Mouse (Mus musculus) stomach, postnatal 0 days (tissue): ENCODE results near the gene Hist1h1c. TPM values are rescaled to one million over a fixed set of nuclear protein-coding genes. Genes with fewer than 3 reads are reported as not detected.

Experiments used
- ATAC-seq: fragments of 200-750 bp; cut with Nextera tagmentation; 2 replicates; pipeline ENCODE4 v1.8.0; 2017; ENCODE audit not compliant: low FRiP score, low TSS enrichment
- DNase-seq: peaks from one replicate; pipeline ENCODE4 v3.0.0-alpha.2; 2016; ENCODE audit warnings: low spot score
- H3K27ac ChIP-seq: fragments of 300-500 bp; sonication (generic); replicated peaks from 2 replicates; pipeline ENCODE4 v1.5.1; 2014; ENCODE audit warnings: mild to moderate bottlenecking, control low read depth
- H3K27me3 ChIP-seq: fragments of 300-500 bp; sonication (generic); 2 replicates; pipeline ENCODE4 v1.6.1; 2014; ENCODE audit warnings: low read length; ENCODE audit not compliant: control insufficient read depth, insufficient read depth
- H3K36me3 ChIP-seq: fragments of 300-500 bp; sonication (generic); 2 replicates; pipeline ENCODE4 v1.6.1; 2014; ENCODE audit warnings: low read length, mixed read lengths; ENCODE audit not compliant: control insufficient read depth, insufficient read depth
- H3K4me1 ChIP-seq: fragments of 300-500 bp; sonication (generic); replicated peaks from 2 replicates; pipeline ENCODE4 v1.6.1; 2014; ENCODE audit warnings: antibody characterized with exemption; ENCODE audit not compliant: control insufficient read depth, insufficient read depth
- H3K4me2 ChIP-seq: fragments of 300-500 bp; sonication (generic); replicated peaks from 2 replicates; pipeline ENCODE4 v1.6.1; 2014; ENCODE audit warnings: low read depth, mild to moderate bottlenecking, control low read depth, moderate library complexity
- H3K4me3 ChIP-seq: fragments of 300-500 bp; sonication (generic); 2 replicates; pipeline ENCODE4 v1.5.1; 2014; ENCODE audit warnings: low read depth, low read length, control low read depth
- H3K9ac ChIP-seq: fragments of 300-500 bp; sonication (generic); 2 replicates; pipeline ENCODE4 v1.6.1; 2014; ENCODE audit warnings: mild to moderate bottlenecking, low read length, control low read depth, mixed read lengths
- H3K9me3 ChIP-seq: fragments of 300-500 bp; sonication (generic); 2 replicates; pipeline ENCODE4 v1.6.1; 2016; ENCODE audit warnings: low read length; ENCODE audit not compliant: control insufficient read depth
- CTCF ChIP-seq: IDR thresholded peaks from 2 replicates; pipeline ENCODE4 v1.5.1; 2016; ENCODE audit warnings: antibody characterized with exemption, low read depth, mild to moderate bottlenecking, moderate library complexity
- EP300 ChIP-seq: optimal IDR thresholded peaks from 2 replicates; pipeline ENCODE3; 2016; ENCODE audit warnings: antibody characterized with exemption
- WGBS: fragments of 180-500 bp; shearing (Covaris S2); extraction: QIAGEN DNeasy Blood & Tissue Kit; methylation state at CpG from one replicate; pipeline ENCODE4 v1.1.7; 2014; 5-methylcytosine and 5-hydroxymethylcytosine counted together
- polyA plus RNA-seq: library from polyadenylated mRNA; unstranded; fragments of >200 nt; fragmentation: Nextera tagmentation; extraction: Ambion mirVana; gene quantifications from 2 replicates; pipeline ENCODE4 v1.2.1, GENCODE M21; 2015

The Hist1h1c gene
- polyA plus RNA-seq, 1 experiment from 2014 or later = 104 TPM

DNA sequence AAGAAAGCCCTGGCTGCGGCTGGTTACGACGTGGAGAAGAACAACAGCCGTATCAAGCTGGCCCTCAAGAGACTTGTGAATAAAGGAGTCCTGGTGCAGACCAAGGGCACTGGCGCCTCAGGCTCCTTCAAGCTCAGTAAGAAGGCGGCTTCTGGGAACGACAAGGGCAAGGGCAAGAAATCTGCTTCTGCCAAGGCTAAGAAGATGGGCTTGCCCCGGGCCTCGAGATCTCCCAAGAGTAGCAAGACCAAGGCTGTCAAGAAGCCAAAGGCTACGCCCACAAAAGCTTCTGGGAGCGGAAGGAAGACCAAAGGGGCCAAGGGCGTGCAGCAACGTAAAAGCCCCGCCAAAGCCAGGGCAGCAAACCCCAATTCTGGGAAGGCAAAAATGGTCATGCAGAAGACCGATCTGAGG lies 42.5 kb upstream of the Hist1h1c start:
- no peak overlapping the region for H3K9ac ChIP-seq

DNA sequence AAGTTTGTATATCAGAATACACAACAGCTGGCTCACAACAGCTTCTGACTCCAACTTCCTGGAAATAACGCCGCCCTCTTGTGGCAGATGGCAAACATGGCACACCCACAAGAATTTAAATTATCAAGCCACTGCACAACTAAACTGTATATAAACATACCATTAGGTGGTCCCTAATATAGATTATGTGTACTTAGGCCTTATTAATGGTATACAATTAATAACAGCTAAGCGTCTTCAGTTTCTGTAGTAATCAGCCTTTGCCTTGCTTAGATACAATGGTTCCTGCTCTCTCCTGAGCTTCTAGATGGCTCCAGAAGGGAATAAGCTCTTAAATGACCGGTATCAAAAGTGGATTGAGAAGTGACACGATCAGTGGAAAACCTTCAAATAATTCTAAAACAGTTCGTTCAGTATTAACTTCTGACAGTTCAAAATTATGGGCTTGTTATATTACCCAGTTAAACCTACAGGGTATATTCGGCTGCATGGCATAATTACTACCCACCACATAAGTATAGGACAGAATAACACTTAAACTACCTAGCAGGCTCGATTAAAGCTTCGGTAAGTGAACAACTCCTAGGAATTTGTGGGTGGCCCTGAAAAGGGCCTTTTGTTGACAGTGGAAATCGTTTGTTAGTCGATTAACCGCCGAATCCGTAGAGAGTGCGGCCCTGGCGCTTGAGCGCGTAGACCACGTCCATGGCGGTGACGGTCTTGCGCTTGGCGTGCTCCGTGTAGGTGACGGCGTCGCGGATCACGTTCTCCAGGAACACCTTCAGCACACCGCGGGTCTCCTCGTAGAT lies 40.9 kb upstream of the Hist1h1c start:
- under 1% methylated on average over 21 of the region's 32 CpGs for WGBS
- ATAC-seq (peak; percentile 3), DNase-seq (peak; percentile 70)
- peak overlapping the region; percentile 40 for H3K4me3 ChIP-seq
- H3K4me2 ChIP-seq = peak overlapping the region; percentile 63
- no peaks in the 10 kb centered on the region for H3K4me1 ChIP-seq
- H3K36me3 ChIP-seq = no peaks in the 10 kb centered on the region
- H3K27ac ChIP-seq = peak overlapping the region; percentile 77
- no peaks in the 10 kb centered on the region for H3K27me3 ChIP-seq
- no peaks in the 10 kb centered on the region for H3K9me3 ChIP-seq
- TF ChIP-seq CTCF (peak; percentile 88), EP300 (no peak)
- peak overlapping the region; percentile 61 for H3K9ac ChIP-seq

More for the DNA sequence above, 42.5 kb upstream of the Hist1h1c start:
- WGBS = 67% methylated on average over 15 of the region's 15 CpGs
- no peak overlapping the region for H3K4me2 ChIP-seq
- H3K4me1 ChIP-seq = no peaks in the 10 kb centered on the region
- no peak overlapping the region for H3K27ac ChIP-seq
- no peak for ATAC-seq
- H3K9me3 ChIP-seq = no peaks in the 10 kb centered on the region
- no peaks in the 10 kb centered on the region for H3K27me3 ChIP-seq
- no peaks in the 10 kb centered on the region for H3K36me3 ChIP-seq
- TF ChIP-seq CTCF = no peak
- TF ChIP-seq EP300 = no peak
- DNase-seq = no peak
- no peak overlapping the region for H3K4me3 ChIP-seq

DNA sequence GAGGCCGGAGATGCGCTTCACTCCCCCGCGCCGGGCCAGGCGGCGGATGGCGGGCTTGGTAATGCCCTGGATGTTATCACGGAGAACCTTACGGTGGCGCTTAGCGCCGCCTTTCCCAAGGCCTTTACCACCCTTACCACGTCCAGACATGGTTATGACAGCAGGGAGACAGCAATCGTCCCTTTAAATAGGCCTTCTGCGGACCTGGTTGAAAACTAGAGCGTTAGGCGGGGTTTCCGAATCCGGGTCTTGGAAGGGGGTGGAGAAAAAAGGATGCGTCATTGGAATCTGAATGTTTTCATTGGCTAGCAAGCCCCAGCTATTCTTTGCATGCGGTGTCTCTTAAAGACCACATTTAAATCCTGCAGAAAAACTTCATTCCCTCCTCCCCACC lies 40.3 kb upstream of the Hist1h1c start, which contains the start of gene Hist1h4c:
Hist1h4c (minus strand) TSS at position 155 of the 394 bp plus-strand sequence.
- Histone ChIP-seq H3K4me2 (peak within 1 kb of the TSS; percentile 63), H3K36me3 (no peaks in the 10 kb centered on the region), H3K9ac (peak within 1 kb of the TSS; percentile 61), H3K4me3 (peak within 1 kb of the TSS; percentile 40), H3K27ac (peak within 1 kb of the TSS; percentile 77), H3K27me3 (no peaks in the 10 kb centered on the region), H3K9me3 (no peaks in the 10 kb centered on the region), H3K4me1 (no peaks in the 10 kb centered on the region)
- WGBS = under 1% methylated on average over 17 of the region's 22 CpGs
- peak; percentile 96 for TF ChIP-seq EP300
- TF ChIP-seq CTCF = peak; percentile 15; the same call in 1 of the 2 replicates
- ATAC-seq = peak; percentile 95
- peak; percentile 96 for DNase-seq

DNA sequence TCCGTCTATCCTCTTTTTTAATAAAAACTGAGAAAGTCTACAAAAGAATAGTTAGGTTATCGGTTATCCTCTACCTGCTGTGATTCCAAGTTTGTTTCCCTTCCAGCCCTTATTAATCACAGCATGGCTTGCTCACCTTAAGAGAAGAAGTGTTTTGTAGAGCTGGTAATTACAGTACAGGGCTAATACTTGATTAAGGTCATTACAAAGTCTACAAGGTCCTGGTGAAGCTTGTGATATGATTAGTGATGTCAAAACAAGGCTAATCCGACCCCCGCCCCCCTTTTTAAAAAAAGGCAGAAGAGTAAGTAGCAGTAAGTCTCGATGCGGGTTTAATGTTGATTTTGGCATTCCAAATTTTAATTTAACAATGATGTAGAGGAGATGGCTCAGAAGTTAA lies 39.6 kb upstream of the Hist1h1c start:
- TF ChIP-seq EP300 = no peak
- TF ChIP-seq CTCF = no peak

DNA sequence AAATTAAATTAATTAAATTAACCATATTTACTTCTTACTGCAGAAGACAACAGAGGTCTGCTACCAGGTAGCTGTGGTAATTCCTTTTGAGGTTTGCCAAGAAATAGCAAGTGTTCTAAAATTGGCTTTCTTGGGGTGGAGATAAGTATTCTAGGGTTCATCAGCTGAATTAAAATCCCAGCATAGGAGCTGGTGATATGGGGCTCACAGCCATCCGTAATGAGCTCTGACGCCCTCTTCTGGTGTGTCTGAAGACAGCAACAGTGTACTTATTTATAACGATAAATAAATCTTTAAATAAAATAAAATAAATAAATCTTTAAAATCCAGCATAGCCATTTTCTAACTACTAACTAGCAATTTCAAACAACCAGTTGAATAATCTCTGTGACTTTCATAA lies 38.8 kb upstream of the Hist1h1c start:
- Histone ChIP-seq H3K27ac (no peak overlapping the region), H3K4me3 (no peak overlapping the region), H3K9me3 (no peaks in the 10 kb centered on the region), H3K4me1 (no peaks in the 10 kb centered on the region), H3K9ac (no peak overlapping the region), H3K36me3 (no peaks in the 10 kb centered on the region), H3K4me2 (no peak overlapping the region), H3K27me3 (no peaks in the 10 kb centered on the region)
- 61% methylated on average over 3 of the region's 3 CpGs for WGBS
- ATAC-seq (no peak), DNase-seq (no peak)
- TF ChIP-seq CTCF = peak; percentile 30
- no peak for TF ChIP-seq EP300

More for the DNA sequence above, 39.6 kb upstream of the Hist1h1c start:
- Histone ChIP-seq H3K27ac (no peak overlapping the region), H3K9me3 (no peaks in the 10 kb centered on the region), H3K27me3 (no peaks in the 10 kb centered on the region), H3K36me3 (no peaks in the 10 kb centered on the region), H3K9ac (0 out of 2 replicates have a peak overlapping the region, but pooled peaks have one; percentile 28), H3K4me3 (no peak overlapping the region), H3K4me1 (no peaks in the 10 kb centered on the region), H3K4me2 (peak overlapping the region; percentile 45; the same call in 1 of the 2 replicates)
- ATAC-seq = no peak
- WGBS = 45% methylated on average over 6 of the region's 6 CpGs
- DNase-seq = no peak
